Mouse (Mus musculus) lung, adult 2 months (tissue): ENCODE data around the gene Spata46.
A peak's percentile ranks its signal among the peaks of the same experiment; 100 is the strongest.

ENCODE experiments used
- CTCF ChIP-seq: fragments of 200-500 bp; IDR thresholded peaks from 2 replicates; pipeline ENCODE4 v1.5.1; 2011; ENCODE audit warnings: mild to moderate bottlenecking, low read length, control low read depth; ENCODE audit not compliant: insufficient read depth
- POLR2A ChIP-seq: fragments of 200-500 bp; IDR thresholded peaks from 2 replicates; pipeline ENCODE4 v1.6.1; 2011; ENCODE audit warnings: low read depth, mild to moderate bottlenecking, control low read depth, low read length, borderline replicate concordance; ENCODE audit errors: extremely low read depth

- TF ChIP-seq CTCF (peak; percentile 18; the same call in 1 of the 2 replicates), POLR2A (no peak)
These were observed 24.2 kb downstream of the Spata46 start for GRCm38 (mm10) chr1:170332775-170333174.
